Mouse (Mus musculus): ENCODE measurements around the gene Dok3.

DNA sequence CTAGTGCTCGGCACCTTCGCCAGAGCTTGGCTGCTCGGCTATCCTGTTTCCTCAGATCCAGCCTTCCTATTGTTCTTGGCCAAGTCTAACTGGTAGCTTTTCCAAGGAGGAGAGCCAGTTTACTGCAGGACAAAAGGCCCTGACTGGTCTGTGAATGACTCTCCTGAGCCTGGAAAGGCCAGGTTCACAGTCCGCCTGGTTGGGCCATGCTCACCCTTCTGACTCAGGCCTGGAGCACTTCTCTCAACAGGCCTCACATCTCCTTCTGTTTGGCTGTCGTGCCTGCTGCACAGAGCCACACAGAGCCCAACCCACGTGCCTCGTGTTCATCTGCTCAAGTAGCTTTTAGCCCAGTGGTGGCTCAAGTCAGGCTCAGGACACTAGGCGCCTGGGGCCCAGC is 6.4 kb downstream of the Dok3 start:
- TF ChIP-seq MYOD1 (IDR thresholded peaks at IDR 0.05; ENCODE audit: control insufficient read depth in 1 of 3, insufficient read length in 2 of 3, low read depth in 2 of 3) (no peak), MAX (IDR thresholded peaks at IDR 0.05; ENCODE audit: low read depth) (no peak), TCF12 (IDR thresholded peaks at IDR 0.05; ENCODE audit: insufficient read depth, poor library complexity, severe bottlenecking) (no peak)

Measured in myocyte (in vitro differentiated cells).